Mouse (Mus musculus) thymus, adult 2 months (tissue): ENCODE results near the gene Rab30. TPM values are rescaled to one million over a fixed set of nuclear protein-coding genes. Genes with fewer than 3 reads are reported as not detected.

Source experiments
- DNase-seq: peaks from one replicate; pipeline ENCODE4 v3.0.0; 2021
- H3K27ac ChIP-seq: fragments of 200-500 bp; 2 replicates; pipeline ENCODE4 v1.5.1; 2012; ENCODE audit warnings: low read length, control low read depth; ENCODE audit not compliant: control insufficient read depth, insufficient read depth
- H3K27me3 ChIP-seq: fragments of 200-500 bp; 2 replicates; pipeline ENCODE4 v1.6.1; 2012; ENCODE audit warnings: mild to moderate bottlenecking, low read length, moderate library complexity, mixed read lengths; ENCODE audit not compliant: control insufficient read depth, insufficient read depth
- H3K36me3 ChIP-seq: fragments of 200-500 bp; 2 replicates; pipeline ENCODE4 v1.6.1; 2012; ENCODE audit warnings: mild to moderate bottlenecking, low read length, moderate library complexity; ENCODE audit not compliant: control insufficient read depth, insufficient read depth
- H3K4me1 ChIP-seq: fragments of 200-500 bp; replicated peaks from 2 replicates; pipeline ENCODE4 v1.6.1; 2012; ENCODE audit warnings: low read length; ENCODE audit not compliant: control insufficient read depth, insufficient read depth
- H3K4me3 ChIP-seq: fragments of 200-500 bp; 2 replicates; pipeline ENCODE4 v1.5.1; 2012; ENCODE audit warnings: mild to moderate bottlenecking, low read length, control low read depth, moderate library complexity; ENCODE audit not compliant: control insufficient read depth, insufficient read depth
- CTCF ChIP-seq: fragments of 200-500 bp; IDR thresholded peaks from 2 replicates; pipeline ENCODE4 v1.5.1; 2012; ENCODE audit warnings: mild to moderate bottlenecking, control low read depth, low read length, moderate library complexity, borderline replicate concordance; ENCODE audit not compliant: control insufficient read depth, poor library complexity, insufficient read depth; ENCODE audit errors: extremely low read depth
- POLR2A ChIP-seq: fragments of 200-500 bp; IDR thresholded peaks from 2 replicates; pipeline ENCODE4 v1.6.1; 2012; ENCODE audit warnings: mild to moderate bottlenecking, low read length, control low read depth, moderate library complexity; ENCODE audit not compliant: control insufficient read depth, poor library complexity, insufficient read depth; ENCODE audit errors: extremely low read depth
- WGBS: fragments of 180-500 bp; shearing (Covaris S2); methylation state at CpG from one replicate; pipeline ENCODE4 v1.1.7; 2018; 5-methylcytosine and 5-hydroxymethylcytosine counted together
- polyA plus RNA-seq: library from polyadenylated mRNA; depleted of rRNA; stranded (reverse); fragments of >200 nt; gene quantifications from 2 replicates; pipeline ENCODE4 v1.2.3, GENCODE M21; 2012

The Rab30 gene
- polyA plus RNA-seq, 1 experiment: 1.1 TPM

DNA sequence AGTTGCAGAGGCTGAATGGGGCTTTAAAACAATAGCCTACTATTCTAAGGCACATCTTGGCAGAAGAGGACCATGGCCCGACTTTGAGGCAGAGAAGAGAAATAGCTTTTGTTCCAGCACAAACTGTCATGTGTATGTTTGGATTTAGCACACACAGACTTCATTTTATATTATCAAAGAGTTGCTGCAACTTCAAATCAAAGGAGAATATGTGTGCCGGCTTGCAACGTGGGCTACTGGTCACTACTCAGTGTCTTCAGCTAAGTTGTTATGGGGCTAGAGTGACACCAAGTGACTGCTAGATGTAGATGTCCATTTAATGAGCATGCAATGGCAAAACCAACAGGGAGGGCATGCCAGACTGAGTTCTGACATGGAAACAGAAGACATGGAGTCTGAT lies 86.6 kb downstream of the Rab30 start:
- TF ChIP-seq CTCF (no peak), POLR2A (no peak)
- no peak overlapping the region for H3K4me3 ChIP-seq
- H3K27me3 ChIP-seq: no peaks in the 10 kb centered on the region
- DNase-seq: no peak
- no peaks in the 10 kb centered on the region for H3K36me3 ChIP-seq
- 68% methylated on average over 3 of the region's 3 CpGs for WGBS
- no peak overlapping the region for H3K27ac ChIP-seq
- H3K4me1 ChIP-seq: no peaks in the 10 kb centered on the region

DNA sequence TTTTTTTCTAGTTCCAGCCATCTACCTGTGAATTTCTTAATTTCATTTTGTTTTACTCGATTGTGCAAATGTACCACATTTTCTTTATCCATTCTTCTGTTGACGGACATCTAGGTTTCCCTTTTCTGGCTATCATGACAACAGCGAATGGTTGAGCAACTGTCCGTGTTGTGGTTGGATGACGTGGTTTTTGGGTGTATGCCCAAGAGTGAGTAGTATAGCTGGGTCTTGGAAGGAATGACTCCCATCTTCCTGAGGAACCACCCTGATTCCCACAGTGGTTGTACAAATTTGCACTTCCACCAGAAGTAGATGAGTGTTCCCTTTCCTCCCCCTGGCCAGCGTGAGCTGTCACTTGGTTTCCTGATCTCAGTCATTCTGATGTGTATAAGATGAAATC lies 91.0 kb downstream of the Rab30 start:
- TF ChIP-seq CTCF (no peak), POLR2A (no peak)
- WGBS: 75% methylated on average over 6 of the region's 6 CpGs
- DNase-seq: no peak
- no peaks in the 10 kb centered on the region for H3K36me3 ChIP-seq
- H3K4me3 ChIP-seq: no peak overlapping the region
- no peak overlapping the region for H3K27ac ChIP-seq
- H3K4me1 ChIP-seq: no peaks in the 10 kb centered on the region
- no peaks in the 10 kb centered on the region for H3K27me3 ChIP-seq

DNA sequence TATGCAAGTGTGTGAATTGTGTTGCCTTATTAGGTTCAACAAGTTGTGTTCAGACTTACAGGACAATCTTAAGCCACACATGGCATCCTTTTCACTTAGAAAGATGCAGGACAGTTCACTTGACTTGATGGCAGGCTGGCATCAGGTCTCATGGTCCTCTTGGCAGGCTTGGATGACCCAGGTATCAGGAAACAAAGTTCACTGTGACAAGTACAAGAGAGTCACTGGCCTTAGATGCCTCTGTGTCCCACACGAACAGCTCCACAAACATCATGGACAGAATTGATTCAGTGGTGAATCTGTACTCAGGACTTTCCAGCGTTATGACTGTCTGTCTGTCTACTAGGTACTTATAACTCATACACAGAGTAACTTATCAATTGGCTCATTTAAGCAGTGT lies 93.0 kb downstream of the Rab30 start:
- 91% methylated on average over 2 of the region's 2 CpGs for WGBS
- Histone ChIP-seq H3K4me3 (no peak overlapping the region), H3K4me1 (no peaks in the 10 kb centered on the region), H3K27ac (no peak overlapping the region), H3K27me3 (no peaks in the 10 kb centered on the region), H3K36me3 (no peaks in the 10 kb centered on the region)
- no peak for TF ChIP-seq POLR2A
- no peak for TF ChIP-seq CTCF
- no peak for DNase-seq

DNA sequence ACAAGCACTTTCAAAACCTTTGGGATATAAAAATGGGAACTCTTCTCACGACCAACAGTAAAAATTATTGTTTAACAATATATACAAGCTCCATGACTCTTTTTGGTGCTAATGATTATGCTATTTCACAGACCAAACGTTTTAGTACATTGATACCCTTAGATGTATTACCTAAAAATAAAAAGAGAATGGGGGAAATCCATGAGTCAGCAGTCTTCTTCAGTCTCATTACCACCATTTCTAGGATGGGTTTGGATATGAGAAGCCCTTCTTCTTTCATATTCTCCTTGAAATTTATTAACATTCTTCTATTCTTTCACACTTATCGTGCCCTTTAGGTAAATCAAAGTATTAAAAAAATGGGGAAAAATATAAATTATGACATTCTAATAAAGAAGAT lies 95.0 kb downstream of the Rab30 start:
- DNase-seq: no peak
- Histone ChIP-seq H3K4me3 (no peak overlapping the region), H3K4me1 (no peaks in the 10 kb centered on the region), H3K27ac (no peak overlapping the region), H3K27me3 (no peaks in the 10 kb centered on the region), H3K36me3 (no peaks in the 10 kb centered on the region)
- no peak for TF ChIP-seq CTCF
- no peak for TF ChIP-seq POLR2A
- 81% methylated on average over 3 of the region's 3 CpGs for WGBS

- no peak for TF ChIP-seq POLR2A
- TF ChIP-seq CTCF: no peak
- no peak overlapping the region for H3K27ac ChIP-seq
- H3K27me3 ChIP-seq: no peaks in the 10 kb centered on the region
- WGBS: 38% methylated on average over 11 of the region's 11 CpGs
- H3K4me1 ChIP-seq: no peaks in the 10 kb centered on the region
- H3K36me3 ChIP-seq: no peaks in the 10 kb centered on the region
- no peak overlapping the region for H3K4me3 ChIP-seq
- DNase-seq: no peak
Observed at GRCm38 (mm10) chr7:92837226-92837625, 95.8 kb downstream of the Rab30 start.

DNA sequence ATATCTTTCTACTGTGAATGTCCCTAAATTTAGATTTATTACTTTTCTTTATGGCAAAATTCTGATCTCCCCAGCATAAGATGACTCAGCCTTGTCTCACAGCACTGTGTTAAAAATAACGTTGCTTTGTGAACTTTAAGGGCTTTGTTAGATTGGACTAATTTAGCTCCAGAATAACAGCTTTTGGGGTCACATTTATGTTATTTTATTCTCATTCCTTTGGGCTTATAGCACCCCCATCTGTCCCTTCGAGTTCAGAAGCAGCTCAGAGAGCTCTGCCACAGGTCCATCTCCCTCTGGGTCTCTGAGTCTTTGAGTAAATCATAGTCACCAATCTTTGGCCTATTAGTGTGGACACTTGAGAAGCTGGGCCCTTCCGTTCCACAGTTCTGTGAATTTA lies 96.5 kb downstream of the Rab30 start:
- Histone ChIP-seq H3K27me3 (no peaks in the 10 kb centered on the region), H3K36me3 (no peaks in the 10 kb centered on the region), H3K27ac (no peak overlapping the region), H3K4me3 (no peak overlapping the region), H3K4me1 (no peaks in the 10 kb centered on the region)
- WGBS: 53% methylated on average over 3 of the region's 3 CpGs
- TF ChIP-seq CTCF: no peak
- TF ChIP-seq POLR2A: no peak
- no peak for DNase-seq

DNA sequence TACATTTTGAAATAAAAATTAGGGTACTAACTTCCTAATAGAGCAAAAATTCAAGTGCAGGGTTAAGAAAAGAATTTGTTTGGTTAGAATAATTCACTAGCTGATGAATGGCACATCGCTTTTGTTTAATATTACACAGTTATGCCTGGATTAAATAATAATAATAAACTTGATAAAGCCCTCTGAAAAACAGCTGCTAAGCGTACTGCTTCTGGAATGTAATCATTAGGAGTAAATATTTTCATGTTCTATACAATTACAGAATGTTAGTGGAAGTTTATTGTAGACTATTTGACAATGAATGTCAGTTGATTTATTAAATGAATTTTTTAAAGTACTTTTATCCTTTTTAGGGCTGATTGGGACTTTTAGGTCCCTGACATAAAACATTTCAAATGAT lies 100.9 kb downstream of the Rab30 start:
- TF ChIP-seq POLR2A (no peak), CTCF (no peak)
- H3K27ac ChIP-seq: no peak overlapping the region

More for the DNA sequence above, 100.9 kb downstream of the Rab30 start:
- 86% methylated on average over 2 of the region's 2 CpGs for WGBS
- Histone ChIP-seq H3K4me1 (no peaks in the 10 kb centered on the region), H3K36me3 (no peaks in the 10 kb centered on the region), H3K27me3 (no peaks in the 10 kb centered on the region), H3K4me3 (no peak overlapping the region)
- no peak for DNase-seq
